Mouse (Mus musculus) MEL (cell line): ENCODE measurements around the gene Rpl18a. TPM values are rescaled to one million over a fixed set of nuclear protein-coding genes. Genes with fewer than 3 reads are reported as not detected.

Source experiments
- DNase-seq: peaks from one replicate; pipeline ENCODE4 v3.0.0; 2011; ENCODE audit warnings: low read depth, low spot score
- H3K27ac ChIP-seq: 2 replicates; pipeline ENCODE4 v1.5.1; 2012; ENCODE audit warnings: low read depth, mild to moderate bottlenecking, control low read depth, low read length, moderate library complexity; ENCODE audit not compliant: control insufficient read depth
- H3K27me3 ChIP-seq, 2 experiments: fragments of 150-350 bp in 1 of 2; sonication (generic) in 1 of 2; 2 replicates each; pipeline ENCODE4 v1.6.1; 2012; ENCODE audit warnings: low read length in 2 of 2, mild to moderate bottlenecking in 2 of 2, improper control_type of control experiment in 1 of 2, moderate library complexity in 1 of 2; ENCODE audit not compliant: insufficient read depth in 2 of 2, control insufficient read depth in 1 of 2
- H3K36me3 ChIP-seq, 2 experiments: 2 replicates each; pipeline ENCODE4 v1.6.1; 2012 to 2014; ENCODE audit warnings: low read length in 2 of 2, improper control_type of control experiment in 1 of 2, inconsistent platforms in 1 of 2, mild to moderate bottlenecking in 1 of 2; ENCODE audit not compliant: insufficient read depth in 2 of 2, control insufficient read depth in 1 of 2
- H3K4me1 ChIP-seq, 2 experiments: fragments of 150-350 bp in 1 of 2; sonication (generic) in 1 of 2; 2 replicates each; pipeline ENCODE4 v1.6.1; 2012; ENCODE audit warnings: low read length in 2 of 2, improper control_type of control experiment in 1 of 2, mild to moderate bottlenecking in 1 of 2; ENCODE audit not compliant: insufficient read depth in 2 of 2, control insufficient read depth in 1 of 2
- H3K4me3 ChIP-seq, 2 experiments: fragments of 150-350 bp in 1 of 2; sonication (generic) in 1 of 2; 2 replicates each; pipeline ENCODE4 v1.5.1; 2012; ENCODE audit warnings: low read depth in 2 of 2, low read length in 2 of 2, mild to moderate bottlenecking in 2 of 2, moderate library complexity in 2 of 2, control low read depth in 1 of 2, improper control_type of control experiment in 1 of 2; ENCODE audit not compliant: control insufficient read depth in 1 of 2, insufficient read depth in 1 of 2
- H3K79me2 ChIP-seq: 2 replicates; pipeline ENCODE4 v1.6.1; 2012; ENCODE audit warnings: mild to moderate bottlenecking, low read length, moderate library complexity; ENCODE audit not compliant: control insufficient read depth, poor library complexity, insufficient read depth
- H3K9ac ChIP-seq: 2 replicates; pipeline ENCODE4 v1.6.1; 2012; ENCODE audit warnings: low read depth, mild to moderate bottlenecking, control low read depth, low read length, moderate library complexity; ENCODE audit not compliant: control insufficient read depth, poor library complexity, severe bottlenecking
- H3K9me3 ChIP-seq: fragments of 150-350 bp; sonication (generic); replicated peaks from 2 replicates; pipeline ENCODE4 v1.6.1; 2012; ENCODE audit warnings: mild to moderate bottlenecking, low read length, improper control_type of control experiment, moderate library complexity; ENCODE audit not compliant: insufficient read depth
- CTCF ChIP-seq, 3 experiments: IDR thresholded peaks in 2 of 3; conservative IDR thresholded peaks in 1 of 3; 2 replicates each; pipeline ENCODE4 v1.5.1; 2011 to 2012; ENCODE audit warnings: low read length in 3 of 3, low read depth in 2 of 3, mild to moderate bottlenecking in 2 of 3, improper control_type of control experiment in 1 of 3, inconsistent platforms in 1 of 3, mixed read lengths in 1 of 3, moderate library complexity in 1 of 3; ENCODE audit not compliant: control insufficient read depth in 1 of 3, insufficient read depth in 1 of 3, poor library complexity in 1 of 3, severe bottlenecking in 1 of 3
- ELF1 ChIP-seq: IDR thresholded peaks from 2 replicates; pipeline ENCODE4 v1.6.1; 2014; ENCODE audit warnings: low read depth, mild to moderate bottlenecking, inconsistent platforms, low read length, improper control_type of control experiment, moderate library complexity
- EP300 ChIP-seq, 2 experiments: IDR thresholded peaks; 2 replicates each; pipeline ENCODE4 v1.6.1; 2011; ENCODE audit warnings: improper control_type of control experiment in 2 of 2, low read length in 2 of 2, low read depth in 1 of 2, mild to moderate bottlenecking in 1 of 2
- ETS1 ChIP-seq: IDR thresholded peaks from 2 replicates; pipeline ENCODE4 v1.6.1; 2012; ENCODE audit warnings: low read depth, mild to moderate bottlenecking, inconsistent platforms, low read length, improper control_type of control experiment, moderate library complexity
- GABPA ChIP-seq: IDR thresholded peaks from 2 replicates; pipeline ENCODE4 v1.6.1; 2012; ENCODE audit warnings: low read depth, mild to moderate bottlenecking, inconsistent platforms, low read length, improper control_type of control experiment, moderate library complexity
- GATA1 ChIP-seq: IDR thresholded peaks from 2 replicates; pipeline ENCODE4 v1.6.1; 2011; ENCODE audit warnings: low read depth, low read length, improper control_type of control experiment
- JUND ChIP-seq: IDR thresholded peaks from 2 replicates; pipeline ENCODE4 v1.6.1; 2011; ENCODE audit warnings: low read depth, mild to moderate bottlenecking, improper control_type of control experiment, low read length
- MAFK ChIP-seq: IDR thresholded peaks from 2 replicates; pipeline ENCODE4 v1.6.1; 2011; ENCODE audit warnings: low read depth, mild to moderate bottlenecking, low read length, improper control_type of control experiment, borderline replicate concordance
- MAX ChIP-seq: IDR thresholded peaks from 2 replicates; pipeline ENCODE4 v1.6.1; 2011; ENCODE audit warnings: low read length, improper control_type of control experiment
- MAZ ChIP-seq: IDR thresholded peaks from 2 replicates; pipeline ENCODE4 v1.6.1; 2012; ENCODE audit warnings: low read depth, mild to moderate bottlenecking, inconsistent platforms, low read length, improper control_type of control experiment
- MEF2A ChIP-seq: IDR thresholded peaks from 2 replicates; pipeline ENCODE4 v1.6.1; 2014; ENCODE audit warnings: low read depth, mild to moderate bottlenecking, inconsistent platforms, low read length, improper control_type of control experiment; ENCODE audit not compliant: poor library complexity, insufficient replicate concordance, severe bottlenecking; ENCODE audit errors: extremely low read depth
- MYB ChIP-seq: IDR thresholded peaks from 2 replicates; pipeline ENCODE4 v1.6.1; 2011; ENCODE audit warnings: mild to moderate bottlenecking, low read depth, low read length, improper control_type of control experiment
- MYC ChIP-seq: IDR thresholded peaks from 2 replicates; pipeline ENCODE4 v1.6.1; 2011; ENCODE audit warnings: low read depth, mild to moderate bottlenecking, low read length, improper control_type of control experiment, moderate library complexity
- NELFE ChIP-seq: IDR thresholded peaks from 2 replicates; pipeline ENCODE4 v1.6.1; 2011; ENCODE audit warnings: low read depth, low read length, improper control_type of control experiment
- NRF1 ChIP-seq: IDR thresholded peaks from 2 replicates; pipeline ENCODE4 v1.6.1; 2014; ENCODE audit warnings: low read depth, mild to moderate bottlenecking, inconsistent platforms, low read length, improper control_type of control experiment, moderate library complexity; ENCODE audit not compliant: poor library complexity, insufficient read depth, severe bottlenecking
- POLR2A ChIP-seq, 2 experiments: IDR thresholded peaks; 2 replicates each; pipeline ENCODE4 v1.6.1; 2011 to 2012; ENCODE audit warnings: low read length in 2 of 2, mild to moderate bottlenecking in 2 of 2, control low read depth in 1 of 2, improper control_type of control experiment in 1 of 2, low read depth in 1 of 2, moderate library complexity in 1 of 2; ENCODE audit not compliant: control insufficient read depth in 1 of 2, insufficient read depth in 1 of 2, poor library complexity in 1 of 2
- POLR2AphosphoS2 ChIP-seq: IDR thresholded peaks from 2 replicates; pipeline ENCODE4 v1.6.1; 2011; ENCODE audit warnings: low read length, improper control_type of control experiment
- POLR2AphosphoS5 ChIP-seq: IDR thresholded peaks from 2 replicates; pipeline ENCODE4 v1.6.1; 2012; ENCODE audit warnings: low read depth, borderline replicate concordance, mild to moderate bottlenecking, inconsistent platforms, low read length, moderate library complexity, mixed read lengths
- RAD21 ChIP-seq: IDR thresholded peaks from 2 replicates; pipeline ENCODE4 v1.6.1; 2011; ENCODE audit warnings: mild to moderate bottlenecking, low read depth, low read length, improper control_type of control experiment
- RCOR1 ChIP-seq: IDR thresholded peaks from 2 replicates; pipeline ENCODE4 v1.6.1; 2012; ENCODE audit warnings: low read depth, mild to moderate bottlenecking, inconsistent platforms, low read length, improper control_type of control experiment
- SIN3A ChIP-seq: IDR thresholded peaks from 2 replicates; pipeline ENCODE4 v1.6.1; 2012; ENCODE audit warnings: low read length, improper control_type of control experiment, inconsistent platforms
- SMC3 ChIP-seq: IDR thresholded peaks from 2 replicates; pipeline ENCODE4 v1.6.1; 2011; ENCODE audit warnings: low read depth, low read length, improper control_type of control experiment
- TAL1 ChIP-seq: IDR thresholded peaks from 2 replicates; pipeline ENCODE4 v1.6.1; 2012; ENCODE audit warnings: mild to moderate bottlenecking, inconsistent platforms, low read length, moderate library complexity, mixed read lengths
- TBP ChIP-seq: IDR thresholded peaks from 2 replicates; pipeline ENCODE4 v1.8.0; 2011; ENCODE audit warnings: low read depth, low read length, improper control_type of control experiment
- TCF12 ChIP-seq: IDR thresholded peaks from 2 replicates; pipeline ENCODE4 v1.6.1; 2014; ENCODE audit warnings: low read depth, mild to moderate bottlenecking, inconsistent platforms, low read length, improper control_type of control experiment, moderate library complexity
- USF1 ChIP-seq: IDR thresholded peaks from 2 replicates; pipeline ENCODE4 v1.6.1; 2014; ENCODE audit warnings: low read depth, mild to moderate bottlenecking, inconsistent platforms, low read length, improper control_type of control experiment, moderate library complexity
- USF2 ChIP-seq, 2 experiments: IDR thresholded peaks; 2 replicates each; pipeline ENCODE4 v1.6.1; 2011 to 2012; ENCODE audit warnings: improper control_type of control experiment in 2 of 2, low read length in 2 of 2, borderline replicate concordance in 1 of 2, inconsistent platforms in 1 of 2, low read depth in 1 of 2, mild to moderate bottlenecking in 1 of 2; ENCODE audit not compliant: insufficient read depth in 1 of 2
- ZKSCAN1 ChIP-seq: IDR thresholded peaks from 2 replicates; pipeline ENCODE4 v1.6.1; 2012; ENCODE audit warnings: low read depth, mild to moderate bottlenecking, inconsistent platforms, low read length, improper control_type of control experiment, moderate library complexity
- ZNF384 ChIP-seq: IDR thresholded peaks from 2 replicates; pipeline ENCODE4 v1.6.1; 2012; ENCODE audit warnings: low read depth, mild to moderate bottlenecking, inconsistent platforms, low read length, improper control_type of control experiment
- polyA plus RNA-seq, 2 experiments: library from polyadenylated mRNA; stranded (reverse) in 1 of 2; unstranded in 1 of 2; fragments of >175 nt in 1 of 2; fragments of >200 nt in 1 of 2; gene quantifications; 2 replicates each; pipeline versions ENCODE4 v1.2.1 to v1.2.4; 2012; ENCODE audit warnings: low replicate concordance in 2 of 2, low read depth in 1 of 2; ENCODE audit not compliant: insufficient read length in 2 of 2, insufficient read depth in 1 of 2, missing spikeins in 1 of 2
- total RNA-seq: library from RNA; depleted of rRNA; stranded (reverse); fragments of 300-350 nt; gene quantifications from 2 replicates; pipeline ENCODE4 v1.2.3, GENCODE M21; 2012

The Rpl18a gene
- total and polyA plus RNA-seq, 3 experiments, result 5,399 to 5,671 TPM; not detected in 1

DNA sequence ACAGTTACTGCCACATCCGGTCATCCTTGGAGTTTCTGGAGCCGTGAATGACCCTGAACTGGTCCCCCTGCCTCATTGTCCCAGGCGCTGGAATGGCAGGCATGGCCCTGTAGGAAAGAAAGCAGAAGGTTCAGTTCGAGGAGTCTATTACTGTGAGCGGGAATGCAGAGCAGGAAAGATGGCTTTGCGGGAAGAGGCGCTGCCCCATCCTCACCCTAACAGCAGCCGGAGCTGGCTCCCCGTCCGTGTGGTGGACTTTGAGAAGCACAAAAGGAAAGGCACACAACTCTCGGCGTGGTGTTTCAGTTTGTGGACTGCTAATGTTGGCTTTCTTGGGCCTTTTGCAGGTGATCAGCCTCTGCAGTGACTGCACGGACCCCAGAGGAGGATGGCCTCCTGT is 22.8 kb downstream of the Rpl18a start:
- H3K4me3 ChIP-seq, result no peak overlapping the region
- H3K4me1 ChIP-seq, result peaks cover 0 to 7% of the 10 kb centered on the region in 2 experiments; a peak in 1 of 4 replicates
- no peak for DNase-seq
- no peak overlapping the region for H3K27ac ChIP-seq
- H3K9me3 ChIP-seq, result no peaks in the 10 kb centered on the region
- peaks cover 5% of the 10 kb centered on the region for H3K79me2 ChIP-seq
- no peaks in the 10 kb centered on the region for H3K27me3 ChIP-seq
- no peaks in the 10 kb centered on the region for H3K36me3 ChIP-seq
- TF ChIP-seq ZKSCAN1 (no peak), MAX (no peak), POLR2AphosphoS5 (no peak), SMC3 (no peak), NRF1 (no peak), GABPA (no peak), USF1 (no peak), ELF1 (no peak), ZNF384 (no peak), TCF12 (no peak), CTCF (IDR thresholded peaks at IDR 0.05 in 2 of 3, conservative IDR thresholded peaks at IDR 0.05 in 1 of 3; ENCODE audit: control insufficient read depth in 1 of 3, insufficient read depth in 1 of 3, low read depth in 2 of 3, low read length in 3 of 3, poor library complexity in 1 of 3, severe bottlenecking in 1 of 3) (no peak)
- H3K9ac ChIP-seq, result no peak overlapping the region

DNA sequence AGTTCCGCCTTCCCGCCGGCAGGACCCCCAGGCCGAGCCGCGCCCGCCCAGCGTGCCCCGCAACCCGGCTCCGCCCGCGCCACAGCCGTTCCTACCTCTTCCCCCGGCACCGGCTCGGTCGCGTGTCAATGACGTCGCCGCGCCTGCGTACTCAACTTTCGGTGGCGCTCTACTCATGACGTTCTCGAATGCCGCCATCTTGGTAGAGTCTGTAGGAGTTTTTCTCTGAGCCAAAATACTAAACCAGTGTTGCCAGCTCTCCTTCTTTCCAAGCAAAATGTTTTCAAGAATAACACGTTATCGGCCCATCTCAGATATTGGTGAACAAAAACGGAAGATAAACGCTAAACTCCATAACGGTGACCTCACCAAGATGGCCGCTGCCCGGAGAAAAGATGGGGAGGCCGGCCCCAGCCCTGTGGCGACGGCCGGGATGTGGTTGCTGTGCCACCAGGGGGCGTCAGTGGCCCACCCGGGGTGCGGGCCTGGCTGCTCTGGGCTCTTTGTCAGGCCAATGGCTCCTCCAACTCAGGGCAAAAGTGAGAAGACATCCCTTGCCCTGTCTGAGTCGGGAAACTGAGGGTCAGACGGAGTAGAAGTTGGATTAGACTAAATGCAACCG is 23.7 kb downstream of the Rpl18a start, which contains the start of gene Ccdc124:
Gene Ccdc124, minus strand, starts transcription at position 572 of the 622 bp plus-strand sequence.
- Histone ChIP-seq H3K4me3 (peak within 1 kb of the TSS; percentile 87 to 97), H3K4me1 (peaks cover 0 to 7% of the 10 kb centered on the region in 2 experiments; a peak in 1 of 4 replicates), H3K27ac (peak within 1 kb of the TSS; percentile 94), H3K27me3 (no peaks in the 10 kb centered on the region), H3K9ac (peak within 1 kb of the TSS; percentile 98), H3K36me3 (no peaks in the 10 kb centered on the region), H3K79me2 (peaks cover 5% of the 10 kb centered on the region), H3K9me3 (no peaks in the 10 kb centered on the region)
- peak; percentile 97 for DNase-seq
- no peak for TF ChIP-seq POLR2AphosphoS2
- TF ChIP-seq RAD21, result peak; percentile 83
- TF ChIP-seq GATA1, result no peak
- TF ChIP-seq ETS1, result peak; percentile 20; the same call in 1 of the 2 replicates
- no peak for TF ChIP-seq JUND
- no peak for TF ChIP-seq MEF2A
- no peak for TF ChIP-seq GABPA
- 0 out of 2 replicates have a peak, but pooled peaks have one; percentile 8 for TF ChIP-seq TBP
- peak; percentile 81 for TF ChIP-seq ELF1
- peak; percentile 4; the same call in 1 of the 2 replicates for TF ChIP-seq NELFE
- TF ChIP-seq TAL1, result no peak
- no peak for TF ChIP-seq USF2 (IDR thresholded peaks at IDR 0.05; ENCODE audit: borderline replicate concordance in 1 of 2, insufficient read depth in 1 of 2, low read depth in 1 of 2, low read length in 2 of 2)
- no peak for TF ChIP-seq MAFK
- TF ChIP-seq TCF12, result 0 out of 2 replicates have a peak, but pooled peaks have one; percentile 34
- no peak for TF ChIP-seq EP300 (IDR thresholded peaks at IDR 0.05; ENCODE audit: low read depth in 1 of 2, low read length in 2 of 2)
- TF ChIP-seq POLR2A (IDR thresholded peaks at IDR 0.05; ENCODE audit: control insufficient read depth in 1 of 2, insufficient read depth in 1 of 2, low read depth in 1 of 2, low read length in 2 of 2, poor library complexity in 1 of 2), result peak; percentile 29 to 37; a peak in 1 of 4 replicates
- TF ChIP-seq MYC, result peak; percentile 63
- TF ChIP-seq RCOR1, result peak; percentile 91
- TF ChIP-seq MAZ, result peak; percentile 84
- TF ChIP-seq MYB, result no peak
- TF ChIP-seq ZKSCAN1, result no peak
- peak; percentile 80 to 97 (median 95) for TF ChIP-seq CTCF (IDR thresholded peaks at IDR 0.05 in 2 of 3, conservative IDR thresholded peaks at IDR 0.05 in 1 of 3; ENCODE audit: control insufficient read depth in 1 of 3, insufficient read depth in 1 of 3, low read depth in 2 of 3, low read length in 3 of 3, poor library complexity in 1 of 3, severe bottlenecking in 1 of 3)
- peak; percentile 79; the same call in 1 of the 2 replicates for TF ChIP-seq SIN3A
